Mouse (Mus musculus): Measurements from ENCODE around the gene Trp53tg5. TPM values are rescaled to one million over a fixed set of nuclear protein-coding genes. Genes with fewer than 3 reads are reported as not detected.

Gene Trp53tg5
- polyA plus RNA-seq, 1 experiment from 2014 or later = not detected

Other genes starting within 250 kb of the Trp53tg5 start
- not detected in 2 replicates for gene Svs2, start 235.3 kb downstream of the Trp53tg5 start, polyA plus RNA-seq (2015; fragmentation: Nextera tagmentation; extraction: Ambion mirVana)
- not detected in 2 replicates for gene Svs3b, start 217.1 kb downstream of the Trp53tg5 start, polyA plus RNA-seq (2015; fragmentation: Nextera tagmentation; extraction: Ambion mirVana)
- gene Svs4, start 195.3 kb downstream of the Trp53tg5 start, polyA plus RNA-seq (2015; fragmentation: Nextera tagmentation; extraction: Ambion mirVana) = not detected in 2 replicates
- gene Svs3a, start 184.5 kb downstream of the Trp53tg5 start, polyA plus RNA-seq (2015; fragmentation: Nextera tagmentation; extraction: Ambion mirVana) = not detected in 2 replicates
- not detected in 2 replicates for gene Svs6, start 157.0 kb downstream of the Trp53tg5 start, polyA plus RNA-seq (2015; fragmentation: Nextera tagmentation; extraction: Ambion mirVana)
- not detected in 2 replicates for gene Svs5, start 141.0 kb downstream of the Trp53tg5 start, polyA plus RNA-seq (2015; fragmentation: Nextera tagmentation; extraction: Ambion mirVana)
- 22.6 and 26.6 TPM in 2 replicates for gene Slpi, start 84.6 kb downstream of the Trp53tg5 start, polyA plus RNA-seq (2015; fragmentation: Nextera tagmentation; extraction: Ambion mirVana)
- gene Rbpjl, start 70.6 kb downstream of the Trp53tg5 start, polyA plus RNA-seq (2015; fragmentation: Nextera tagmentation; extraction: Ambion mirVana) = 0.14 and 0.89 TPM in 2 replicates
- 0.09 and 0.12 TPM in 2 replicates for gene Matn4, start 68.6 kb downstream of the Trp53tg5 start, polyA plus RNA-seq (2015; fragmentation: Nextera tagmentation; extraction: Ambion mirVana)
- 70.1 and 72.5 TPM in 2 replicates for gene Sdc4, start 29.8 kb downstream of the Trp53tg5 start, polyA plus RNA-seq (2015; fragmentation: Nextera tagmentation; extraction: Ambion mirVana)
- 24.5 and 24.8 TPM in 2 replicates for gene Sys1, start 16.8 kb downstream of the Trp53tg5 start, polyA plus RNA-seq (2015; fragmentation: Nextera tagmentation; extraction: Ambion mirVana)
- 4.6 and 5.6 TPM in 2 replicates for gene Gm20458, start 12.8 kb downstream of the Trp53tg5 start, polyA plus RNA-seq (2015; fragmentation: Nextera tagmentation; extraction: Ambion mirVana)
- 1.5 and 2.7 TPM in 2 replicates for gene Dbndd2, start 12.4 kb upstream of the Trp53tg5 start, polyA plus RNA-seq (2015; fragmentation: Nextera tagmentation; extraction: Ambion mirVana)
- gene Pigt, start 23.8 kb upstream of the Trp53tg5 start, polyA plus RNA-seq (2015; fragmentation: Nextera tagmentation; extraction: Ambion mirVana) = 20.8 and 24.0 TPM in 2 replicates
- gene Wfdc2, start 88.7 kb upstream of the Trp53tg5 start, polyA plus RNA-seq (2015; fragmentation: Nextera tagmentation; extraction: Ambion mirVana) = 0.76 and 1.7 TPM in 2 replicates
- not detected in 2 replicates for gene Spint3, start 99.7 kb upstream of the Trp53tg5 start, polyA plus RNA-seq (2015; fragmentation: Nextera tagmentation; extraction: Ambion mirVana)
- 0.21 TPM in 1 of 2 replicates, not detected in the other for gene Wfdc6a, start 111.7 kb upstream of the Trp53tg5 start, polyA plus RNA-seq (2015; fragmentation: Nextera tagmentation; extraction: Ambion mirVana)
- gene Eppin, start 119.9 kb upstream of the Trp53tg5 start, polyA plus RNA-seq (2015; fragmentation: Nextera tagmentation; extraction: Ambion mirVana) = not detected in 2 replicates
- not detected in 2 replicates for gene Wfdc6b, start 139.8 kb upstream of the Trp53tg5 start, polyA plus RNA-seq (2015; fragmentation: Nextera tagmentation; extraction: Ambion mirVana)
- not detected in 2 replicates for gene Wfdc8, start 139.9 kb upstream of the Trp53tg5 start, polyA plus RNA-seq (2015; fragmentation: Nextera tagmentation; extraction: Ambion mirVana)
- not detected in 2 replicates for gene Wfdc16, start 165.1 kb upstream of the Trp53tg5 start, polyA plus RNA-seq (2015; fragmentation: Nextera tagmentation; extraction: Ambion mirVana)
- gene Wfdc10, start 182.3 kb upstream of the Trp53tg5 start, polyA plus RNA-seq (2015; fragmentation: Nextera tagmentation; extraction: Ambion mirVana) = not detected in 2 replicates
- gene Wfdc9, start 182.9 kb upstream of the Trp53tg5 start, polyA plus RNA-seq (2015; fragmentation: Nextera tagmentation; extraction: Ambion mirVana) = not detected in 2 replicates
- not detected in 2 replicates for gene Wfdc11, start 200.4 kb upstream of the Trp53tg5 start, polyA plus RNA-seq (2015; fragmentation: Nextera tagmentation; extraction: Ambion mirVana)
- not detected in 2 replicates for gene Wfdc13, start 211.4 kb upstream of the Trp53tg5 start, polyA plus RNA-seq (2015; fragmentation: Nextera tagmentation; extraction: Ambion mirVana)
- not detected in 2 replicates for gene Spint4, start 224.8 kb upstream of the Trp53tg5 start, polyA plus RNA-seq (2015; fragmentation: Nextera tagmentation; extraction: Ambion mirVana)
- not detected in 2 replicates for gene Spint5, start 241.6 kb upstream of the Trp53tg5 start, polyA plus RNA-seq (2015; fragmentation: Nextera tagmentation; extraction: Ambion mirVana)